Mouse (Mus musculus) Muller cell, postnatal 12 days (primary cell): Measurements from ENCODE around the gene Lhx4.

ENCODE experiments used
- DNase-seq: peaks from one replicate; pipeline ENCODE4 v3.0.0-alpha.2; 2015; ENCODE audit errors: inconsistent ontology term

The Lhx4 gene

DNA sequence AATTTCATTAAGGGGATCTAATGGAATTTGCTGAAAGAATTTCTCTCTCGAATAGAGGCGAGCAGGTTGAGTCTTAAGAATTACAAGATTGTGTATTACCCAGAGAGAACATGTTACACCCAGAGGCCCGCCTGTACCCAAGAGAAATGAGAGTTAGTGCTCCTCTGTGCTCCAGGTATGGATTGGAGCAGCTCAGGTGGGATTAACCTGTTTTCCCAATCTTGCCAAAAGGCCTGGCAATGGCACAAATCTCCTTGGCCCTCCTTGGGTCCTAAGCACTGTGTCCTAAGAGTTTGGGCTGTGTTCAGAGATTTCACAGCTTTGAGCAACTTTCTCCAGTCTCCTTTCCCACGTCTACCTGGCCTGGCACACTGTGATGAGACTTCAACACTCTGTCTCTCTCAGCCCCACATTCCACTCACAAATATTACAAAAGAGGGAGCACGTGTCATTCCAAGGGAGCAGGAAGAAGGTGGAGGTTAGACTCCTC, 48.2 kb downstream of the Lhx4 start:
- DNase-seq = no peak

DNA sequence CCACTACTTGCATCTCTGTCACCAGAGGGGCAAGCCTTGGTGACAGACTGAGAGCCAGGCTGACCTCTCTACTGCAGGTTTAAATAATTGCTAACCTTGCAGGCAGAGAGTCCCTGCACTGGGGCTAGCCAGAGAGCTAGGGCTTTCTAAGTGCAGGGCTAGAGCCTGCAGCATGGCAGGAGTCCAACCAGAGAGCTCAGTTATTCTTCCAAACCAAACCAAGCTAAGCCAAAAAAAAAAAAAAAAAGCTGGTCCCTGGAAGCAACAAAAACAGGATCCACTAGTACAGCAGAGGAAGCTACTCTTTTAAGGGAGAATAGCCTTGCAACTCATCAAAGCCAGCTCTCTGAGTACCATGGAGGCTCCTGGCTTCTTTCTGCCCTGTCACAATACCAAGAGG, 50.6 kb downstream of the Lhx4 start:
- no peak for DNase-seq

DNA sequence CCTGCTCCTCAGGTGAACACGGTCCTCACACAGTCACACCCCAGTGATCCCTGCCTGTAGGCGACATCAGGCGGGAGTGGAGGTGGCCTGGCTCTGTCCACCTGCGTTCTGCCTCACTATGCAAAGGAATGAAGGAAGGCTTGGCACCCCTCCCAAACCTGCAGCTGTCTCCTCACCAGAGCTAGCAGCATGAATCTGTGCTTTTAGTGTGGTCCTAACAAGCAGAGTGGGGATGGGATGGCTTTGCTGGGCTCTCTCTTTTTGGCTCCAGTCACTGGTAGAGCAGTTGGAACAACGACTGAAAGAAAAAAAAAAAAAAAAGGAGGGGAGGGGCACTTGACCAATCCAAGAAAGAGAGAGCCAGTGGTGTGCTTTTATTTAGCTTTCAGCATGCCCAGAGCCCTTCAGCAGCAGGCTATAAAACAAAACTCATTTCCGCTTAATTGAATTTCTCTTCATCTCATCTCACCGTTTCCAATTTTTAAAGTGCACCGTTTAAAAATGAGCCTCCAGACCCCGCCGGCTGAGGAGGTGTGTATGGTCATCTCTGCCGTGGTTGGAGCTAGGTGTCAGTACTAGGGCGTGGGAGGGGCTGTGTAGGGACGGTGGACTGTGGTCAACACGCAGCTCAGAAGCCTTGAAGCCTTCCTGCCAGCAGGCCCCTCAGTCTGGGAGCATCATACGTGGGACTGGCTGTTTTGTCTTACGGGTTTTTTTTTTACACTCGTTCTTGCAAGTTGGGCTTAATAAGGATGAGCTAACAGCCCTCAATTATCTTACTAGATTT, 52.9 kb downstream of the Lhx4 start:
- no peak for DNase-seq

DNA sequence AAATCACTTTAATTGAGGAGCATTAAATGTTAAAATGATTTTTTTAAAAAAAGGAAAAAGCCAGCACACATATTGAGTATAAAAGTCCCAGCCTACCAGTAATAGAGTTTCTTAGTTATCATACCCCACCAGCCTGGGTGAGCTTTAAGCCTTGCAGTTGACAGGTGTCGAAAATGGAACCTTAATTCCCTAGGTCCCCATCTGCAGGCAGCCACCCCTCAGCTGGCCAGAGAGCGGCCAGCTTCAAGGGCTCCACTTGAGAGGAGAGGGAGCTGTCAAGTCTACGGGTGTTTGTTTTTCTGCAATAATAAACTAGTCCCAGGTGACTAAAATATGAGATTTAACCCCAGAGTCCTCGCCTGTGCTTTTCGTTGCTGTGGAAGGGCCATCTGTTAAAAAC, 58.0 kb downstream of the Lhx4 start:
- DNase-seq = no peak

DNA sequence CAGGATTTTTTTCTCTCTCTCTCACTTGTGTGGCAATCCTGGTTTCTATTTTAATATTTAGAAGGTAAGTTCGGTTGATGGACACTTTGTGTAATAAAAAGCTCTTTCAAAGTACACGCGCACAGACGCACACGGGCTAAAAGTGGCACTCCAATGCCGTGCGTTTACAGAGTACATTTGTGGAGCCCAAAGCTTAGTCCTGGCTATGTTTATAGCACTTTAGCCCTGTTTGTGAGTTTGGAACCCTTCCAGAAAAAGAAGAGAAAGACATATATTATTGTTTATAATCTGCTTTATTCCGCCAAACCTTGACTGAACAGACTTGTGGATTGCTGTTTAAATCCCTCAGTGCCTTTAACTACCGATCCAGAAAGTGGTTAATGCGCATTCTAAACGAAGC, 58.5 kb downstream of the Lhx4 start:
- no peak for DNase-seq

DNA sequence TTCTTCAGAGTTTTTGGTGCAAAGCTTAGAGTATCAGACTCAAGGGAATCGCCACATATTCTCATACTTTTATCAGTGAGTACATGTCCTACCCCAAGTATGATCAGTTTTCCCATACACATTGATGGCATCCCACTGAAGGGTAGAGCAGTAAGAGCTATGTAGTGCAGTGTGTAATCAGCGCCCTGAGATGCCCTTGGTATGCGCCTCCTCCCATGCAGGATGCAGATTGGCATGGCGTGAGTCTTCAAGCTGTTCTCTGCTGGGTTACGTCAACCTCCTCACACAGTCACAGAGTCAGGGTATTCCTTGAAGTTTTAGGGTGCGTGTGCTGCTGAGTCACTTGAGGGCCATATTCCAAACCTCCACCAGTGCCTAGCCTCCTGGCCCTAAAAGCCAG, 59.3 kb downstream of the Lhx4 start:
- no peak for DNase-seq

DNA sequence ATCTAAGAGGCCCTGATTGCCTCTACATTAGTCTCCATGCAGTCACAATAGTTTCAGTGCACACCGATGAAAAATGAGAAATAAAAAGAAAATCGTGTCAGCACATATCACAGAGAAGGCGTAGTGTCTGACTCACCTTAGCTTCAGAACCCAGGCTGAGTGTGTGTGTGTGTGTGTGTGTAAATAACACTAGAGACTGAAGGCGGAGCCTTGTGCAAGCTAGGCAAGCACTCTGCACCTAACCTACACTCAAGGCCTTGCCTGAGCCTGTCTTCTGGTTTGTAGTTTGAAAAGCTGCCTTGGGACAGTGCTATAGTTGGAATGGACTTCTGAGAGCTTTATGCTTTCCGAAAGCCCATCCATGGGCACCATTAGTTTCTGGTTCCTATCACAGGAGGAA, 61.9 kb downstream of the Lhx4 start:
- DNase-seq = no peak

DNA sequence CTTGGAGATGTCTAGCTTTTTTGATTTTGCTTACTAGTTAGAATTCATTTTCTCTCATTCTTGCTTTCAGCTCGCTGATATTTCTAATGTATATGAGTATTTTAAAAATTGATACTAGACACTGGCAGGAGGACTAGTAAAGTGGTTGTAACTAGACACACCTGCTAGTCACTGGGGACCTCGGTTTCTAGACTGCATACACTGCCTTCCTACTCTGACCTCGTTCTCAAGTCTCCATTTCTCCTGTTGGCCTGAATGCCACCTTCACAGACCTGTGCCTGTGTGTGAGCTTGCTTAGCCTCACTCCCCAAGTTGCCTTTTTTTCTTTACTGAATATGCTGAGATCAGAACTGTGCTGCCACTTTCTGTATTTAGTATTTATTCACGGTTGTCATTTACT, 62.3 kb downstream of the Lhx4 start:
- no peak for DNase-seq

DNA sequence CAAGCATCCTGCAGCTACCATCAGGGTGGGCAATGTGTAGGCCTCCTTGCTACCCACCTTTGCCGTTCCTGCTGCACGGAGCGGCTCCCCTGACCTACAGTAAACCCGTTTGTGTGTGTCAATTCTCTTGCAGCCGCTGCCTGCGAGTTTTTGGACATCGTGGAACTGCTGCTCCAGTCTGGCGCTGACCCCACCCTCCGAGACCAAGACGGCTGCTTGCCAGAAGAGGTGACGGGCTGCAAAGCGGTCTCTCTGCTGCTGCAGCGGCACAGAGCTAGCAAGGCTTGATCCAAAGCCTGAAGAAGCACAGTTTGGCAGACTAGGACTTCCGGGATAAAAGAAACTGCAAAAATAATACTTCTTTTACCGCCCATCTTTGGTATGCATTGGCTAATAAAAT, 64.7 kb downstream of the Lhx4 start:
- DNase-seq = no peak

DNA sequence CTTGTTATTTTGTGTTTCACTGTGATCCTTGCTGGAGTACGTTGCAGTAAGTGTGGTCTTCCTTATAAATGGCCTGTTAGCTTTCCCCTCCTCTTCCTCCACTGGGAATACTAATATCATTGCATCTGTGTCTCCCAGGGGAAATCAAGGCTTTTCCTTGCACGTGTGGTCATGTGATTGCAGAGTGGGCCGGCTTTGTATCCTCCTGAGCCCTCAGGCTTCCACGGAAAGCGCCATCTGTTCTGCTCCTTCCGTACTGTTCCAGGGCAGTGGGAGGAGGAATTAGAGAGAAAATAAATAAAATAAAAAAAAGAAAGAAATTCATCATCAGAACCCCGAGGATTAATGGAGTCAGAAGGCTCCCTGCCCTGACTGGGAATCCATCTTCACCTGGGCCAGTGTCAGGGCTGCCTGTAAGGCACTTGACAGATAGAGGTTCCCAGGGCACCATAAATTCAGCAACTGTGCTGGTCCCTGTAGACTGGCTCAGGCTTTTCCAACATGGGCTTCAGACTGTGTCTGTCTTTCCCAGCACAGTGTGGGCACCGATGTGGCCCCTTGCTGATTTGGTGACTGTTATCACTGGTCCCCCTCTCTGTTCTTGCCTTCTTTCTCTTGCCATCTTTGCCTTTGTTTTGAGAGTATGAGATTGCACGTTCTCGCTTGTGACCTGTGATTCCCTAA, 70.2 kb downstream of the Lhx4 start:
- no peak for DNase-seq

DNA sequence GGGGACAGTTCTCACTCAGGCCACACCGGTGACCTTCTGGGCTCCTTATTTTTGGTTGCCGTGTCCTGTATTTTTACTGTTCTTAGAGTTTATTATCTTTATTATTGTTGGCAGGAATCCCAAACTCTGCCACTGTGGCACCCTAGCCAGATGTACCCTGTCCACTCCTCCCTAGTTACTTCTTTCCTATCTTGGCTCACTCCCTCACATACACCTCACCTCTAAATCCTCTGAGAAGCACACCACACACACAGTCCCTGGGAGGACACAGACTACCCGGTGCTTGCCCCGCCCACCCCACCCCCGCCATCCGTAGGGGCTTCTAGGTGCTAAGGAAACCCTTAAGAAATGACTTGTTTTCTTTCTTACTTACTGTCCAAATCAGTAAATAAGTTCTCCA, 75.9 kb downstream of the Lhx4 start:
- no peak for DNase-seq

DNA sequence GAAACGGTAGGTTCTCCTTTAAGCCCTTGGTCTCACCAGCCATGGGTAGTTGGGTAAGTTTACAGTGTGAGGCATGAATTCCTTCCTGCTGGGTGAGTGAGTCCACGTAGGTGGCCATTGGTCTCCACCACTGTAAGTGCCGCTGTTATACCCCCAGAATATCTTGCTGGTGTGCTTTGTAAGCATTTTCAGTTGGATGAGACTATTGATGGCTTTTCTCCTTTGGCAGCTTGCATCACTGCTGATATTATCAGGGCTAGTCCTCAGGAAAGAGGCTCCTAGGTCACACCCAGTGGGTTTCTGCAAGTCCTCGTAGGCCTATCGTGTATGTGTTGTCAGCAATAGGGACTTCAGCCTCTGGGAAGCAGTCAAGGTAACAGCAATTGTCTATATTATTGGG, 87.5 kb downstream of the Lhx4 start:
- DNase-seq = no peak

DNA sequence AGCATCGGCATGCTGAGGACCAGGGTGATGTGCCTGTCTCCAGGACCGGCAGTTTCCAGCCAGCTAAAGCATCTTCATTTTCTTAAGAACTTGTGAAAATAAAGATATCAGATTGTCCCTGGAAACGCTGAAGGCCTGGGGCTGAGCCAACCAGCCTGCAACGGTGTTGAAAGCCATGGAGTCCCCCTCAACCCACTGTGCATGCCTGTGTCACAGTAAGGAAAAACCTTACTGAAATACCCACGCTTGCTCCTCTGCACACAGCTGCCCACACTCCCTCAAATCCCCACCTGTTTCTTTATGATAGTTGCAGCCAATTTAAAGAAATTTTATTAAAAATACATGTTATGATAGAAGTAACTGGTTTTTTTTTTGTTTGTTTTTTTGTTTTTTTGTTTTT, 95.2 kb downstream of the Lhx4 start:
- DNase-seq = no peak

DNA sequence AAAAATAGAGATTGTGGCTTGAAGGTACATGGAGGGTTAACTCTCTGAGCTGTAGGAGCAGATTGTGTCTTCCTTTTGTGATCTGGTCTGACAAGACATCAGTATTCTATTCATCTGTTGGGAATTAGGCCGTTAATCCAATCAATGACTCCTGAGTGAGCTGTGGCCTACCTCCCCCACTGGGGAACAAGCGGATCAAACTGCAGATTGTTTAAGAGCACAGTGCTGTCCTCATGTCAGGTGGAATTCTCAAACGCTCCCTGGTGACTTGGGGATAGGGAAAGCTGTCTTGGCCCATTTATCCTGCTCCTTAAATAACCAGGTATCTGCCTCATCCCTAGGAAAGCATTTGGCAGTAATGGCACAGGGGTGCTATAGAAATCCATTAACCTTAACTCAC, 96.5 kb downstream of the Lhx4 start:
- DNase-seq = no peak

DNA sequence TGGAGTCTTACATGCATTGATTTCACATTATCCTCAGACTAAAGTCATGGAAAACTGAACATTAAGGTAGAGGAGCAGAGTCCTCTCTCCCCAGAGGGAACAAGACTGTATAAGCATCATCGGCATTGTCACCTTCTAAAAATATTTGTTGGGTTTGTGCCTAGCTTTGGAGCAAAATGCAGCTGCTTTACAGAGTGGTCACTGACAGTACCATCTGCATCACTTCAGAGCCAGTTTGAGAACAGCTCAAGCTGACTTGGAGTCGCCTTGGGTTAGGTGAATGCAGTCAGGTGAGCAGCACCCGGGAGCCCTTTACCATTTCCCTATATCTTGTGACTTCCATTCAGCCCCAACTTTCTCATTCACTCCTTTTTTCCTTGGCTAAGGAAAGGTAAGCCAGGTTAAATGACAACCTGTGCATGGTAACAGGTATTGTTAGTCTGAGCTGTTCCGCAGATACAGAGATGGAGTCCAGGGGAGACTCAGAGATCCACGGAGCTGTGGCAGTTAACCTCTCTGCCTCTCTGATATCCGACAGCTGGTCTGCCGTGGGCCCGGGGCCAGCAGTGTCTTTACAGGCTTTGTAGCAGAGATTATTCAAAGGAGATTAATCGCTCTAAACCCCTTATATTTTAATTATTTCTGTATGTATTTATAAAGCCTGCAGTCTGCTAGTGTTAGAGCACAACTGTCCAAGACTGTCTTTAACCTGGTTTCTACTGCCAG, 101.2 kb downstream of the Lhx4 start:
- DNase-seq = no peak
